Mouse (Mus musculus): Measurements from ENCODE around the gene Snx7. TPM values are rescaled to one million over a fixed set of nuclear protein-coding genes. Genes with fewer than 3 reads are reported as not detected.

The Snx7 gene
- total RNA-seq (2021): 10 to 100 TPM; 29.4 to 29.7 TPM
- long read RNA-seq, experiment 1, transcript Snx7-201 (9 exons, 2,021 nt): major isoform, 35 of 39 reads
- long read RNA-seq, experiment 1, partial matches to known transcripts: 2 of 39 reads
- long read RNA-seq, experiment 1, other reads (novel, unspliced or antisense): 0 of 39 reads
- long read RNA-seq, experiment 2, transcript Snx7-201 (9 exons, 2,021 nt): major isoform, 24 of 26 reads
- long read RNA-seq, experiment 2, partial matches to known transcripts: 1 of 26 reads
- long read RNA-seq, experiment 2, other reads (novel, unspliced or antisense): 0 of 26 reads

- peak; percentile 77 to 85 for DNase-seq (ENCODE audit: low spot score in 2 of 2)
- intact Hi-C loops (cut with DNase I): loop anchor here (5.0 kb wide), 1 partner anchor 41 kb away; no protein-coding TSS in a partner anchor
These were observed at the start of gene Snx7 for GRCm38 (mm10) chr3:117868637-117869323. Gene Snx7, minus strand, starts transcription at chr3:117868936.

DNA sequence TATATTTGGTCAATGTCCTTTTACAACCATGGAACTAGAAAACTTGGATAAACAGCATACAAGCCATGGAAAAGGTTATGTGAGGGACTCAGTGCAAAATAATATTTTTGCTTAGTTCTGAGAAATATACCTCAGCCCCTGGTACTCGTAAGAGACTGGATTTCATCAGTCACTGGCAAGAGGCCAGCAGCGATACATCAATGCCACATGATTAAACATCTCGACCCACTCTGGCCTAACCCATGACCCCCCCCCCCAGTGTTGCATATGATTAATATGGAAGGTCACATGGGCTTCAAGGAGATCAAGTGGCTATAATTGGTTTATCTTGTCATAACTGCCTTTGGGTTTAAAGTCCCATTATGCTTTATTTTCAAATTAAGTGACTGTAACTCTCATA lies 46.7 kb upstream of the Snx7 start:
- DNase-seq (ENCODE audit: low spot score in 2 of 2): no peak
- intact Hi-C loops (cut with DNase I): no loop called here

- intact Hi-C loops (cut with DNase I): no loop called here
These were observed 25.0 kb upstream of the Snx7 start for GRCm38 (mm10) chr3:117893736-117894135.

GRCm38 (mm10) chr3:117875450-117875849 lies 6.7 kb upstream of the Snx7 start:
- intact Hi-C loops (cut with DNase I): no loop called here
- no peak for DNase-seq (ENCODE audit: low spot score in 2 of 2)

More at GRCm38 (mm10) chr3:117893736-117894135, 25.0 kb upstream of the Snx7 start:
- no peak for DNase-seq (ENCODE audit: low spot score in 2 of 2)

- intact Hi-C loops (cut with DNase I): no loop called here
These were observed 4.6 kb upstream of the Snx7 start for GRCm38 (mm10) chr3:117873209-117873863.

DNA sequence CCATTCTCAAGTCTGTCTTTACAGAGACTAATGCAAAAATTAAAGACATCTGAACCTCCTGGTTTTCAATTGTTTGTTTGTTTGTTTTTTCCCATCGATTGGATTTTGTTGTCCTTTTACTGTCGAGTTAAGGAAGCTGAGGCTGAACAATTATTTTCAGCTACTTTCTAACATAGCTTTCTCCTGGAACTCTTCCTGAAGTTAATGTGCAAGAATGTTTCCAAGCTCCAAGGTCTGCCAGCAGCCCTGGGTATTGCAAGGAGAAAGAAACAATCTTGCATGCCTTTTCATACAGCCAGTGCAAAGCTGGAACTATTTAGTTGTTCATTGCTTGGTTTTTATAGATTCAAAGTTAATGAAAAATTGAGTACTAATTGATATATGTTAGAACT lies 584 bp upstream of the Snx7 start:
- intact Hi-C loops (cut with DNase I): loop anchor here (5.0 kb wide), 1 partner anchor 42 kb away; no protein-coding TSS in a partner anchor
- no peak for DNase-seq (ENCODE audit: low spot score in 2 of 2)

More at GRCm38 (mm10) chr3:117873209-117873863, 4.6 kb upstream of the Snx7 start:
- DNase-seq (ENCODE audit: low spot score in 2 of 2): no peak

GRCm38 (mm10) chr3:117868091-117868490 lies 645 bp downstream of the Snx7 start:
- intact Hi-C loops (cut with DNase I): loop anchor here (5.0 kb wide), 1 partner anchor 41 kb away; no protein-coding TSS in a partner anchor
- no peak for DNase-seq (ENCODE audit: low spot score in 2 of 2)

DNA sequence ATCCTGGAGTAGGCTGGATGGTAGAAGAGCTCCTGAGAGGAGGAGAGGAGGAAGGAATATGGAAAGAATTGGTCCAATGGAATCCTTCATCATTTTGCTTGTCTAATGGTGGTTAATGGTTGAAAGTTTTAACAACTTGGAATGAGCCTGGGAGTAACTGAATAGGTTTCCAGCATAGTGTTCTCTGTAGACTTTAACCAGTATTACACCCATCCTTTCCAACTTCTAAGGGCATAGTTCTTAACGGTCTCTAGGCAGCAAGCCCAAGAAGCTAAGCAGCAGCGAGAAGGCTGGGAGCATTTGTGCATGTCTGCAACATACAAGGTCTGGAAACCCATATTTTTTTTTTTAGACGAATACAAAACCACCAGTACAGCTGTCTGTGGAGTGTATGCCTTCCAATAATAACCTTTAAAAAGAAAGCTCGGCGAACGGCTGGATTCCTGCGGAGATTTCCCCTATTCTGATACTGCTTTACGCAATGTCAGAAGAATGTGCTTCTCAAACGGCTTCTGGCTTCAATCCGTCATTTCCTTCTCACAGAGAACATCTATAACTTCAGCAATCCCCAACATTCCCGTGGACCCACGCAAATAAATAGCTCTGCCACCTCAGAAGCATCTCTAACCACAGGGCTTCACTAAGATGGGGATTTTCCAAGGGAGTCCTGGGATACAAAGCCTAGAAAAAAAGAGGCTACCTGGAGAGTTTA lies 1.9 kb downstream of the Snx7 start:
- no peak for DNase-seq (ENCODE audit: low spot score in 2 of 2)
- intact Hi-C loops (cut with DNase I): loop anchor here (5.0 kb wide), 1 partner anchor 40 kb away; no protein-coding TSS in a partner anchor

GRCm38 (mm10) chr3:117865621-117866020 lies 3.1 kb downstream of the Snx7 start:
- DNase-seq (ENCODE audit: low spot score in 2 of 2): no peak
- intact Hi-C loops (cut with DNase I): loop anchor here (5.0 kb wide), 1 partner anchor 38 kb away; no protein-coding TSS in a partner anchor

DNA sequence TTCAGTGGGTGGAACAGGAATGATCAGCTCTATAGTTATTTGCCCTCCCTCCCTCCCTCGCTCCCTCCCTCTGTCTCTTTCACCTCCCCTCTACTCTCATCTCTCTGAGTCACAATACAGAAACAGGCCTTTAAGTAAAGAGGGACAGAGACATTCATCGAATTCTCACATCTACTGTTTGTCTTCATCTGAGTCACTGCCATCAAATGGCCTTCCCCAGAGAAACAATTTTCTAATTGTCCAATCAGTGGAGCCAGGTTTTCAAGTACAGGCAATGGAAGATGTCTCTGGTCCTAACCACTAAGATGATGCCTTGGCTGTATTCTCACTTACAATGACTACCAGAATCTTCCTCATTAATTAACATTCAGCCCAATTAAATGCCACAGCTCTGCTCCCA lies 5.8 kb downstream of the Snx7 start:
- intact Hi-C loops (cut with DNase I): no loop called here
- no peak for DNase-seq (ENCODE audit: low spot score in 2 of 2)

DNA sequence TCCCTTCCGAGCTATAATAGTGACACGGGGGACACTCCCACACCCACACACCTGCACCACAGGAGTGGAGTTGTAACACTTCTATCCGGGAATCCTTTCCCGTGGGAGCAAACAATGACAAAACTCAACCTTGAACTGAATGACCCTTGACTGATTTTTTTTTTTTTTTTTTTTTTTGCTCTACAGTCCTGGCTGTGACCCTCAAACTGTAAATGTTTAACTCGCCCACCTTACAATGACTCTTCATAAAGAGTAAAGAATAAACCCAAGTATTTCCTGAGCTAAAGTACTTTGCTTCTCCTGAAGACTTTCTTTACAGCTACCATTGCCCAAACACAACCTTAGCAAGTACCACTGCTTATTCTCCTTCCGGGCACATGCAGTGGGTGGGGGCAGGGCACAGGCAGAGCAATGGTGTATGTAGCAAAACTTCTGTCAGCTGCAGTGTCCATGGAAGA lies 6.7 kb downstream of the Snx7 start:
- DNase-seq (ENCODE audit: low spot score in 2 of 2): no peak
- intact Hi-C loops (cut with DNase I): no loop called here

GRCm38 (mm10) chr3:117858996-117859395 lies 9.7 kb downstream of the Snx7 start:
- DNase-seq (ENCODE audit: low spot score in 2 of 2): no peak
- intact Hi-C loops (cut with DNase I): no loop called here

DNA sequence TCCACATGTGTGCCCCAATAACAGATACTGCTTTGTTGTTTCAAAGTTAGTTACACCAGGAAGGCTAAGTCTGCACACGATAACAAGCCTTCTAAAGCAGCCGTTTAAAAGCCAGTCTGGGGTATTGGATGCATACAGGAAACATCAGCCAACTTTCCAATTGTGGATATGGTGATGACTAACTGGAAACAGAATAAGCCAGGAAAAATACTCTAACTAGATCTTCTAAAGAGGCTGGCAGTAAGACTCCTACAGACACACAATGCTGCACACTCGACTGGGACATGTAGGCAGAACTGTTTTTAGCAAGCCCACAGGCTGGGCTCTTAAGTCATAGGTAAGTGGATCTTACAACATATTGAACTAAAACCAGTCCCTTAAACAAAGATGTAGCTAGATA lies 15.0 kb downstream of the Snx7 start:
- DNase-seq (ENCODE audit: low spot score in 2 of 2): peak; percentile 32 to 55
- intact Hi-C loops (cut with DNase I): no loop called here

DNA sequence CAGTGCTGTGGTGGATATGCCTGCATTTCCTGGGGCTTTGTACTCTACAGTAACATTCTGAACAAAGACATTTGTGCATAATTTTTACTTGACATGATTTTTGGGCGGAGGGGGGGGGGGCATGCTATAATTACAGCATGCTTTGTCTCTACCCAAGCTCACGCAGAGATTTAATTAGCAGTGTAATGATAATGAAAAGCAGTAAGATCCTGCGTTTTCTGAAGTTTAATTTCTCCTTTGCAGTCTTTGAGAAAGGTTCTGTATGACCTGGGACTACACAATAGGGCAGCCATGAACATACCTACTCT lies 16.7 kb downstream of the Snx7 start:
- intact Hi-C loops (cut with DNase I): no loop called here
- no peak for DNase-seq (ENCODE audit: low spot score in 2 of 2)

- DNase-seq (ENCODE audit: low spot score in 2 of 2): no peak
- intact Hi-C loops (cut with DNase I): no loop called here
These were observed 17.3 kb downstream of the Snx7 start for GRCm38 (mm10) chr3:117851278-117852053.

DNA sequence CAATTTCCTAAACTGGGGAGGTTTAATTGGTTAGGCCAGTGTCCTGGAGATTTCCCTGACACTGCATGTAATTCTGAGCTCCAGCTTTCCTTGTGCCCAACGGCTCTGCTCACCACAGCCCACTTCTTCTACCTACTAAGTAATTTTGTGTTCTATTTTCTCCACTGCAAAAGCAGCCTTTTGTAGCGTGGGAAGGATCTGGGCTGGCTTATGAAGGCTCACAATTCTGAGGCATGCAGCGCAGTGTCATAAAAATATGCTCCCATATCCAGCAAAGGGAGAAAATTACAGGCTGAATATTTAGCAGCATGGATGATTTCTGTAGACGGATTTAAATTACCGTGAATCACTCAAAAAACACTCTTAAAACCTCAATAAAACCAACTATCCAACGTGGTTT lies 19.9 kb downstream of the Snx7 start:
- peak; percentile 65 to 73 for DNase-seq (ENCODE audit: low spot score in 2 of 2)

DNA sequence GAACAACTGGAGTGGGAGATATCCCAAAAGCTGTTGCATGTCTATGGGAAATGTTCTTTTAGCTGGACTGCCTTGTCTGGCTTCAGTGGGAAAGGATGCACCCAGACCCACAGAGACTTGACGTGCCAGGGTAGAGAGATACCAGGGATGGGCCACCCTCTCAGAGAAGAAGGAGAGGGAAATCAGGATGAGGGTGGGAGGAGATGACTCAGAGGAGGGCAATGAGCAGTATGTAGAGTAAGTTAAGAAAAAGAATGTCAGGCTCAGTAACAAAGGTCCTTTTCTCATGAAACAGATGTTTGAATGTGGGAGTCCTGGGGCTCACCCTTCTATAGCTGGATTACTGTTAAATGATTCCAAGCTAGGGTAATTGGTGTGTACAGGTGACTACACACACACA lies 26.1 kb downstream of the Snx7 start:
- intact Hi-C loops (cut with DNase I): loop anchor here (10.0 kb wide), 1 partner anchor 128 kb away; no protein-coding TSS in a partner anchor
- no peak for DNase-seq (ENCODE audit: low spot score in 2 of 2)

More for the DNA sequence above, 19.9 kb downstream of the Snx7 start:
- intact Hi-C loops (cut with DNase I): loop anchor here (10.0 kb wide), 1 partner anchor 134 kb away; no protein-coding TSS in a partner anchor

GRCm38 (mm10) chr3:117839867-117840545 lies 28.7 kb downstream of the Snx7 start:
- peak; percentile 49 to 52 for DNase-seq (ENCODE audit: low spot score in 2 of 2)
- intact Hi-C loops (cut with DNase I): loop anchor here (10.0 kb wide), 1 partner anchor 125 kb away; no protein-coding TSS in a partner anchor

Measured in left cerebral cortex, postnatal 14 days (tissue).